ENCODE assay signal across 8 mouse cellular contexts in the genomic region with DNA sequence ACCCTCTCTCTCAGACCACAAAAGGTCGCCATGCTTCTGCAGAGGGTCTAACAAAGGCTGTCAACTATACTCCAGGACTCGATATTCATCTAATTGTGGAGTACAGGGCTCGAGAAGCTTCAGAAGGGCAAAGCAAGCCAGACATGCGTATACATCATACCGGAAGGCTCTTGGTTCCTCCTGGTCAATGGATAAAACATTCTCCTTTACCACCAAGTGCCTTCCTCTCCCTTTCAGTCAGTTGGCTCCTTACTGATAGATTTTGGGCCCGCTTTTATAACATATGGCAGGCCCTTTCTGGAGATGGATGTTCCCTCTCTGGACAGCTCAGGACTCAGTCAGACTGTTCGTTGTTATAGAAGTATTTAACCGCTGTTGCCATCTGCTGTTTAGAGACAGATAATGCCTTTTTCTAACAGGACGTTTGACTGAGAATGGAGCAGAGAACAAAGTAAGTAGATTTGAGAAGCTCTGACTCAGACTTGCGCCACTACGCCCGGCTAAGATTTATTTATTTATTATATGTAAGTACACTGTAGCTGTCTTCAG. TPM values are rescaled to one million over a fixed set of nuclear protein-coding genes. Genes with fewer than 3 reads are reported as not detected.
A peak's percentile ranks its signal among the peaks of the same experiment; 100 is the strongest.
DNase-seq lines count a peak whose midpoint lies in the region; ATAC-seq and TF ChIP-seq lines count a peak whose summit lies in the region.
"Not testable (repeated sequence)": the region's sequence is repeated elsewhere in the genome, so short reads cannot be mapped to it uniquely, and the experiment has no call there.

TSS of gene Mthfsl (minus strand) at position 308 of the 549 bp plus-strand sequence.

- WGBS in forebrain, postnatal 0 days = 14% methylated on average over 11 of the region's 12 CpGs
- WGBS in large intestine, adult 2 months = 4% methylated on average over 11 of the region's 12 CpGs
- 25% methylated on average over 11 of the region's 12 CpGs for WGBS in liver, embryonic 13.5 days (ENCODE audit: insufficient replicate concordance)

- H3K4me3 ChIP-seq in forebrain, postnatal 0 days (ENCODE audit: low read depth, low read length) = peak within 1 kb of the TSS; percentile 33
- peak within 1 kb of the TSS; percentile 48 for H3K4me3 ChIP-seq in liver, embryonic 13.5 days (replicated peaks)

- not testable (repeated sequence) for H3K36me3 ChIP-seq in forebrain, postnatal 0 days (ENCODE audit: insufficient read depth); liver, embryonic 13.5 days

- ATAC-seq in forebrain, postnatal 0 days = peak; percentile 70
- peak; percentile 21 for ATAC-seq in liver, embryonic 13.5 days (ENCODE audit: low read depth)

- intact Hi-C loops in heart, postnatal 36 days (cut with DNase I) = loop anchor here (10.0 kb wide), 1 partner anchor 175 kb away; the partner anchor contains the start of gene Zfp949

- DNase-seq in Muller cell, postnatal 12 days (ENCODE audit: inconsistent ontology term) = peak; percentile 39
- peak; percentile 67 for DNase-seq in cerebellum, adult 9-10 months
- peak; percentile 58 for DNase-seq in forebrain, postnatal 0 days
- DNase-seq in heart, postnatal 36 days = peak; percentile 24 to 58
- DNase-seq in large intestine, adult 2 months (ENCODE audit: low read depth, low spot score) = not testable (repeated sequence)
- peak; percentile 4 for DNase-seq in liver, embryonic 13.5 days
- peak; percentile 43 for DNase-seq in naive thymus-derived CD4-positive, alpha-beta T cell, adult 2 months (ENCODE audit: low read depth)
- peak; percentile 3 for DNase-seq in thymus, postnatal 0 days (ENCODE audit: low spot score)

- TF ChIP-seq CTCF in forebrain, postnatal 0 days (IDR thresholded peaks at IDR 0.05; ENCODE audit: low read depth) = not testable (repeated sequence)

- not testable (repeated sequence) for H3K9me3 ChIP-seq in forebrain, postnatal 0 days (ENCODE audit: low read length); liver, embryonic 13.5 days (replicated peaks)

- peak within 1 kb of the TSS; percentile 81 for H3K27ac ChIP-seq in forebrain, postnatal 0 days (ENCODE audit: low read depth, low read length)
- peak within 1 kb of the TSS; percentile 69; the same call in 1 of the 2 replicates for H3K27ac ChIP-seq in liver, embryonic 13.5 days

- H3K4me1 ChIP-seq in forebrain, postnatal 0 days (ENCODE audit: insufficient read depth); liver, embryonic 13.5 days (replicated peaks): not testable (repeated sequence)

- H3K4me2 ChIP-seq in forebrain, postnatal 0 days (ENCODE audit: low read depth) = peak within 1 kb of the TSS; percentile 46
- H3K4me2 ChIP-seq in liver, embryonic 13.5 days = peak within 1 kb of the TSS; percentile 55

- H3K9ac ChIP-seq in forebrain, postnatal 0 days = peak within 1 kb of the TSS; percentile 49
- peak within 1 kb of the TSS; percentile 44; the same call in 1 of the 2 replicates for H3K9ac ChIP-seq in liver, embryonic 13.5 days

- not testable (repeated sequence) for H3K27me3 ChIP-seq in forebrain, postnatal 0 days (ENCODE audit: insufficient read depth, low read length); liver, embryonic 13.5 days

RNA-seq across cellular contexts. Expression of gene Mthfsl, which starts in this region (rescaled TPM):
- total RNA-seq in forebrain, postnatal 0 days (2014; rRNA removed) = 11.2 and 14.8 TPM in 2 replicates
- polyA plus RNA-seq in forebrain, postnatal 0 days (2015; fragmentation: Nextera tagmentation; extraction: Ambion mirVana) = 41.8 and 52.8 TPM in 2 replicates
- 10 to 100 TPM; 15.9 to 21.5 TPM for total RNA-seq in heart, postnatal 36 days (2021)
- 14.0 and 15.6 TPM in 2 replicates for polyA plus RNA-seq in large intestine, adult 2 months (2012; rRNA removed)
- 25.2 and 27.7 TPM in 2 replicates for polyA plus RNA-seq in liver, embryonic 13.5 days (2015; fragmentation: Nextera tagmentation; extraction: Ambion mirVana)
- 51.0 and 57.9 TPM in 2 replicates for polyA plus RNA-seq in thymus, postnatal 0 days (2015; fragmentation: Nextera tagmentation; extraction: Ambion mirVana)
